In the genomic region with DNA sequence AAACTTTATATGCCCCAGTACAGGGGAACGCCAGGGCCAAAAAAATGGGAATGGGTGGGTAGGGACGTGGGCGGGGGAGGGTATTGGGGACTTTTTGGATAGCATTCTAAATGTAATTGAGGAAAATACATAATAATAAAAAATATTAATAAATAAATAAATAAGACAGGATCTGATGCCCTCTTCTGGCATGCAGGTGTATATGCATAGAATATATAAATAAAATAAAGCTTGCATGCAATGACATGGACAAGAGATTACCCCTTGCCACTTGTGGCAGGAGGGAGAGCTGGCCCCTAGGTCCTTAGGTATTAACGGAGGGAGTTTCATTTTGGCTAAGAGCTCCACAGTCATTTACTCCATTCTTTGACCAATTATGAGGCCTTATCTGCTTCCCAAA, we compare ENCODE assay signal across 14 mouse cellular contexts.
"Had no signal": no experiment of that assay in that cellular context is flagged by ENCODE, and none has a peak within 500 bp of the region (broad histone marks: within the 10 kb centered on the region; RNA-seq: fewer than 3 reads in every experiment).

No protein-coding gene starts in this region.

- H3K4me1 ChIP-seq: midbrain, embryonic 12.5 days had no signal

- H3K4me3 ChIP-seq: midbrain, embryonic 12.5 days had no signal

- H3K9ac ChIP-seq: liver, embryonic 14.5 days; liver, postnatal 0 days; lung, embryonic 14.5 days; midbrain, embryonic 12.5 days had no signal

- H3K27ac ChIP-seq: liver, embryonic 14.5 days; macrophage; midbrain, embryonic 12.5 days had no signal

- H3K27me3 ChIP-seq: midbrain, embryonic 12.5 days had no signal

- ATAC-seq: liver, postnatal 0 days; lung, postnatal 0 days; midbrain, embryonic 16.5 days had no signal

- H3K9me3 ChIP-seq: midbrain, embryonic 12.5 days had no signal

- H3K36me3 ChIP-seq: midbrain, embryonic 12.5 days had no signal

- DNase-seq: kidney, adult 11 months; kidney, adult 9 months; kidney, postnatal 25 days; liver, postnatal 0 days; lung, embryonic 14.5 days; thymus, adult 2 months; thymus, postnatal 14 days; thymus, postnatal 4 days had no signal

- H3K4me2 ChIP-seq: liver, embryonic 11.5 days; lung, embryonic 14.5 days; midbrain, embryonic 12.5 days had no signal
